Mouse (Mus musculus) lung, postnatal 0 days (tissue): ENCODE measurements at regions not wholly inside any gene's neighbourhood (a gene's known extent, or its start where the extent isn't known, plus 50 kb on each side); places are given as distances from the start of the nearest gene placed in this dataset.

ENCODE experiments used
- CTCF ChIP-seq: IDR thresholded peaks from 2 replicates; pipeline ENCODE4 v1.5.1; 2016; ENCODE audit warnings: antibody characterized with exemption, mild to moderate bottlenecking
- EP300 ChIP-seq: IDR thresholded peaks from 2 replicates; pipeline ENCODE4 v1.6.1; 2016; ENCODE audit warnings: antibody characterized with exemption, mild to moderate bottlenecking, control low read depth

- no peak for TF ChIP-seq CTCF
- TF ChIP-seq EP300 = no peak
These were observed 501.1 kb upstream of the Gm26657 start for GRCm38 (mm10) chr4:56238496-56239488.
